Mouse (Mus musculus) heart, postnatal 0 days (tissue): ENCODE data around the gene Matk.
A peak's percentile ranks its signal among the peaks of the same experiment; 100 is the strongest.
"Not testable (repeated sequence)": the region's sequence is repeated elsewhere in the genome, so short reads cannot be mapped to it uniquely, and the experiment has no call there.

Experiments used
- CTCF ChIP-seq: IDR thresholded peaks from 2 replicates; pipeline ENCODE4 v1.5.1; 2016; ENCODE audit warnings: antibody characterized with exemption, control low read depth, low read depth
- EP300 ChIP-seq: IDR thresholded peaks from 2 replicates; pipeline ENCODE4 v1.6.1; 2016; ENCODE audit warnings: antibody characterized with exemption, low read depth

DNA sequence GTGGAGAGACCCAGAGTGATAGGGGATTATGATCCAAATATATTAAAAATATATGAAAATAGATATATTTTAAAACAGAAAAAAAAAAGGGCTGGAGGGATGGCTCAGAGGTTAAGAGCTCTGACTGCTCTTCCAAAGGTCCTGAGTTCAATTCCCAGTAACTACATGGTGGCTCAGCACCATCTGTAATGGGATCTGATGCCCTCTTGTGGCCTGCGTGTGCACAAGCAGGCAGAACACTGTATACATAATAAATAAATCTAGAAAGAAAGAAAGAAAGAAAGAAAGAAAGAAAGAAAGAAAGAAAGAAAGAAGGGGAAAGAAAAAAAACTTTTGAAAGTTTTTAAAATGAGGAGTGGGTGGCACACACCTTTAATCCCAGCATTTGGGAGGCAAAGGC is 35.5 kb upstream of the Matk start:
- peak; percentile 61 for TF ChIP-seq CTCF
- not testable (repeated sequence) for TF ChIP-seq EP300
